Mouse (Mus musculus): ENCODE measurements at regions not wholly inside any gene's neighbourhood (a gene's known extent, or its start where the extent isn't known, plus 50 kb on each side); places are given as distances from the start of the nearest gene placed in this dataset.
"Not testable (repeated sequence)": the region's sequence is repeated elsewhere in the genome, so short reads cannot be mapped to it uniquely, and the experiment has no call there.

- ChIA-PET POLR2A (no interaction called here), CTCF (no interaction called here)
Measured at GRCm38 (mm10) chr10:99359439-99359866, 96.4 kb downstream of the Dusp6 start.

GRCm38 (mm10) chr10:99360601-99361000, 97.6 kb downstream of the Dusp6 start:
- POLR2A ChIA-PET, CTCF ChIA-PET: not testable (repeated sequence)

DNA sequence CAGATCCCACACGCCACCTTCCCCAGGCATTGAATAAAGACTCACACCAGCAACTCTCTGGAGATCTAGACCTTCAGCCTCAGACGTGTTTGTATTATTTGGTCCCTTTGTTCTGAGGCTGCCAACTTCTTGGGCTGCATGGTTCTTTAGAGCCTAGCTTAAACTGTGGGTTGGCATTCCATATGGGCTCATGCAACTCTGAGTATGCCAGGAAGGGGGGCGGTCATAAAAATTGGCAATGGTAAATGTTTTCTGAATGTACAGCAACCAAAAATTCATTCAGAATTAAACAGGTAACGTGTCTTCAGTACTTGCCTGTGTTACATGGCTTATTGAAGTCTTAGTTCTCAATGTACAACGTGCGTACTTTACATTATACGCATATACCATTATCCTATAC, 103.1 kb downstream of the Dusp6 start:
- POLR2A ChIA-PET = interaction anchor here in 1 of 4 experiments (0.5 kb wide), 1 partner anchor 232 kb away, joined by 3 read pairs; no protein-coding TSS in a partner anchor
- CTCF ChIA-PET = no interaction called here

- ChIA-PET POLR2A (no interaction called here), CTCF (no interaction called here)
Measured at GRCm38 (mm10) chr10:99367757-99368156, 104.7 kb downstream of the Dusp6 start.

- ChIA-PET POLR2A (interaction anchor here in 1 of 4 experiments (1.1 kb wide), 1 partner anchor 112 kb away, joined by 3 read pairs; the partner anchor contains the start of gene Dusp6), CTCF (no interaction called here)
Measured at GRCm38 (mm10) chr10:99375101-99375500, 112.1 kb downstream of the Dusp6 start.

DNA sequence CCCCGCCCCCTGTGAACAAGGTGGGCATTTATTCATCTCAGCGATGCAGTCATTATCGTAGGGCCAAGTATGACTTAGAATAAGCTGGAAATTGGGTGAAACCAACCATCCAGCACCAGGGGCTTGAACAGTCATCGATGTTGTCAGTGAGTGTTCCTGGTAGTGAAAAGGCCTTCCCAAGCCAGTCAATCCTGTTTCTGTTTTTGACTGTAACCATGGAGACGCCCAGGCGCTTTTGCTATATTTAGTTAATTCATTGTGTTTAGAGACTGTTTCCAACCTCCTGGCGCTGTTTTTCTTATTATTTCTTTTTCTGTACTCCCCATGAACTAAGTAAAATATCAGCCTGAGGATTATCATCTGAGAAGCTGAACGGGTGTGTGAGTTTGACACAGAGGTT, 113.4 kb downstream of the Dusp6 start:
- ChIA-PET CTCF (interaction anchor here in 2 of 4 experiments (0.5 to 0.7 kb wide), 2 partner anchors 81 to 184 kb away, joined by 3 read pairs; no protein-coding TSS in a partner anchor), POLR2A (interaction anchor here in 1 of 4 experiments (1.1 kb wide), 1 partner anchor 113 kb away, joined by 3 read pairs; the partner anchor contains the start of gene Dusp6)

GRCm38 (mm10) chr10:99377548-99377947, 114.5 kb downstream of the Dusp6 start:
- ChIA-PET POLR2A (no interaction called here), CTCF (no interaction called here)

DNA sequence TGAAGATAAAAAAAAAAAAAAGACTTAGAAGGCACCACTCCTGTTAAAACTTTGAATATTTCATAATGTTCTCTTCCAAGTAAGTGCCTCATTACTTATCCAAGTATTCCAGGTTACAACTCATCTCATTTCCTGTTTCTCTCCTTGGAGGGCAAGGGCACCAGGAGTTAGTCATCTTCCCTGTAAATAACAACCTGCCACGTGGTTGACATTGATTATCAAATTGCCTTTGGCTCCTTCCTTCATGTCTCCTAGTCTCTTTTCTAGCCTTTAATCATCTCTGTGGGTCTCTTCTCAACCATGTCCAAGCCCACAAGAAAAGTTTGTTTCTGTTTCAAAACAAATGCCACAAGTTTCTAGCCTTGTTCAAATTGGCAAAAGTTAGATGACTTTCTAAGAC, 116.1 kb downstream of the Dusp6 start:
- CTCF ChIA-PET = no interaction called here
- POLR2A ChIA-PET = interaction anchor here in 1 of 4 experiments (0.6 kb wide), 1 partner anchor 58 kb away, joined by 9 read pairs; no protein-coding TSS in a partner anchor

DNA sequence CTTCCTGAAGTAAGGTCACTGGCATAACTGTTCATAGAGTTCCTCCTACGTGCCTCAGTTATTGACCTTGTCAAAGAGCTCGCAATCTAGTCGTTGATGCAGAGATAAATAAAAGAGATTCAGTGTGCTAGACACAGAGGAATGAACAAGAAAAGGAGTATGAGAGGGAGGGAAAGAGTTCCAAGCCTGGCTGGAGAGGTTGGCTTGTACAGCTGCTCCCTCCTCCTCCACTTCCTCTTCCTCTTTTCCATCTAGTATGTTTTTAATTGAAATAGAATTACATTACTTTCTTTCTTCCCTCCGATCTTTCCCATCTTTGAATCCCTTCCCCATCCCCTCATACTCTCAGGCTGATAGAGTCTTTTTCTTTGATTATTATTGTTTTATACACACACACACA, 117.1 kb downstream of the Dusp6 start:
- ChIA-PET POLR2A (no interaction called here), CTCF (no interaction called here)

DNA sequence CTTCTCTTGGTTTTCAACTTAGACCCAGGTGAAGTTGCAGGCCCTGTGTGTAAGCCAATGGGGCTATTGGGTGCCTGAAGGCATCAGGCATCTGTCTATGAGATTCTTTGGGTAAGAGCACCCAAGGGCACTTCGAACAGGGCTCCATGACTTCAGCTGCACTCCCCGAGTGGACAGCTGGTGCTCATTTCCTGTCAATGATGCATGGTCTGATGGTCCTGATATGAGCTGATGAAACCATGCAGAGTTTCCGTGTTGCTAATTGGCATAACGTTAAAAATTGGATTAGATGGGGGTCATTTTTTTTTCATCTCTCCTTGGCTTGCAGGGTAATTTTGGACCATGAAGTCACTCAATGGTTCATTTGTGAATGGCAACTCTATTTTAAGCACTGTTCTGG, 120.0 kb downstream of the Dusp6 start:
- ChIA-PET CTCF (interaction anchor here in 2 of 4 experiments (0.7 kb wide), 3 partner anchors 86 to 220 kb away, joined by 3 to 8 read pairs (median 4); no protein-coding TSS in a partner anchor), POLR2A (no interaction called here)

DNA sequence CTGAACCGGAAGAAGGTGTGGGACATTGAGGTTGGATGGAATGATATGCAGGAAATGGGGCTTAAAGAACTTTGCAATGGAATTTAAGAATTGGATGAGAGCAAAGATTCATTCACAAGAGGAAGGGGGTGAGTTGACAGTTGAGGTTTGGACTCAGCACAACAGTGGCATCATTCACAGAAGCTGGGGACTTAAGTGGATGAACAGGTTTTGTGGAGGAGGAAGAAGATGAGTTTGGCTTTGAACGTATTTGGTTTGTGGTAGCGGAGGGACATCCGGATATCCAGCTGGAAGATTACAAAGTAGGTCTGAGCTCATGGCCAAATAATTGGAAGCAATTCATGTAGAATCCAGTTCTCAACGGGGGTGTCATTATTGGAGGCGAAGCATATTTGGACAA, 121.3 kb downstream of the Dusp6 start:
- CTCF ChIA-PET = no interaction called here
- POLR2A ChIA-PET = no interaction called here

GRCm38 (mm10) chr10:99384851-99385250, 121.8 kb downstream of the Dusp6 start:
- ChIA-PET CTCF (no interaction called here), POLR2A (no interaction called here)

- ChIA-PET CTCF (interaction anchor here in 1 of 4 experiments (0.6 kb wide), 1 partner anchor 116 kb away, joined by 5 read pairs; no protein-coding TSS in a partner anchor), POLR2A (no interaction called here)
Measured at GRCm38 (mm10) chr10:99385854-99386253, 122.8 kb downstream of the Dusp6 start.

GRCm38 (mm10) chr10:99388526-99388925, 125.5 kb downstream of the Dusp6 start:
- ChIA-PET CTCF (interaction anchor here in 2 of 4 experiments (0.5 to 0.6 kb wide), 2 partner anchors 17 to 70 kb away, joined by 4 read pairs; no protein-coding TSS in a partner anchor), POLR2A (interaction anchor here in 1 of 4 experiments (0.9 kb wide), 1 partner anchor 115 kb away, joined by 3 read pairs; no protein-coding TSS in a partner anchor)

GRCm38 (mm10) chr10:99388986-99389385, 126.0 kb downstream of the Dusp6 start:
- ChIA-PET POLR2A (interaction anchor here in 1 of 4 experiments (0.7 kb wide), 1 partner anchor 68 kb away, joined by 3 read pairs; no protein-coding TSS in a partner anchor), CTCF (interaction anchor here in 2 of 4 experiments (0.5 to 0.6 kb wide), 2 partner anchors 16 to 70 kb away, joined by 4 read pairs; no protein-coding TSS in a partner anchor)

GRCm38 (mm10) chr10:99390609-99391183, 127.7 kb downstream of the Dusp6 start:
- CTCF ChIA-PET = no interaction called here
- POLR2A ChIA-PET = no interaction called here

DNA sequence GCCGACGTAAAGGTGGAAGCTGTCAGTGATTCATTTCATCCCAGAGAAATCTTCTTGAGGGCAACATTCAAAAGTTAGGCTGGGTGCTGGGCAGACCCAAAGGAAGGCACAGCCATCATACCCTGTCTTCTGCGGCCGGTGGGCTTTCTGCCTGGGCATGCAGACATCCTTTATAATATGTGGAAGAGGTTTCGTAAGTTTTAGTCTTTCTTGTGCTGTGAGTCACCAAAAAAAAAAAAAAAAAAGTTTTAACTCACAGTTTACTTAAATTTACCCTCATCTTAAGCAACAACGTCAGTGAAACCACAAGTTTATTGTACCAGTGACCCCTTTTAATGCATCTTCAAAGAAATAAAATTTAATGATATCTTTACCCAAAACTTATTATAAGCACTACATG, 128.7 kb downstream of the Dusp6 start:
- ChIA-PET CTCF (no interaction called here), POLR2A (no interaction called here)

DNA sequence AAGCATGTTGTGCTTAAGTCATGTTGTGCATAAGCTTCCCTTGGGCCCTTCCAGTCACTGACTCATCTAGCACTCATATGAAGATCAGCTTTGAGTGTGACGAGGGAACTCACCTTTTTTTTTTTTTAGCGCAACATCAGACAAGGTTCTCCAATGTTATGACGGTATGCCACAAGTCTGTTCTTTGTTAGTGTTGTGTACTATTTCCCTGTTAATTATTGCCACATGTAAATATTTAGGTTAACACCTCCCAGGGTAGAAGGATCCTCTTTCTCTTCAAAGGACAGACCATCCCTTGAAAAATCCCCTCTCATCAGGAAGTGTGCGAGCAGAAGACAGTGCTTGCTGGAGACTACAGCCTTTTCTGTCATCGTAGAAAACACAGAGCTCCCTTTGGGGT, 129.9 kb downstream of the Dusp6 start:
- ChIA-PET CTCF (interaction anchor here in 1 of 4 experiments (0.6 kb wide), 1 partner anchor 84 kb away, joined by 4 read pairs; no protein-coding TSS in a partner anchor), POLR2A (interaction anchor here in 1 of 4 experiments (0.7 kb wide), 1 partner anchor 1139 kb away, joined by 3 read pairs; no protein-coding TSS in a partner anchor)

GRCm38 (mm10) chr10:99393523-99393922, 130.5 kb downstream of the Dusp6 start:
- CTCF ChIA-PET = no interaction called here

DNA sequence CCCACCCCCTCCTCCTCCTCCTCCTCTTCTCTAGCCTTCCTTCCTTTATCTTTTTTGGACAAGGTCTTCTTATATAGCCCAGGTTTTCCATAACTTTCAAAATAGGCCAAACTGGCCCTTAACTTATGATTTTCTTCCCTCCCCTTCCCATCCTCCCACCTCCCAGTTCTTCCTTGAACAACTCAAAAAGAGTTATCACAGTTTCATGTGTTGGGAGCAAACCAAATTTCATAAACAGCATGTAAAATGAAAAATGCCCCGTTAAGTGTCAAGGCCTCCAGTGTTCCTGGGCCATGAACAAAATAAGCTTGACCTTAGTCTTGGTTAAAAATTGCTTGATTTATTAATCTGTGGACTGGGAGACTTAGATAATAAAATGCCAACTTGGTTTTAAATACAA, 132.4 kb downstream of the Dusp6 start:
- CTCF ChIA-PET = no interaction called here

More at GRCm38 (mm10) chr10:99393523-99393922, 130.5 kb downstream of the Dusp6 start:
- POLR2A ChIA-PET = no interaction called here

DNA sequence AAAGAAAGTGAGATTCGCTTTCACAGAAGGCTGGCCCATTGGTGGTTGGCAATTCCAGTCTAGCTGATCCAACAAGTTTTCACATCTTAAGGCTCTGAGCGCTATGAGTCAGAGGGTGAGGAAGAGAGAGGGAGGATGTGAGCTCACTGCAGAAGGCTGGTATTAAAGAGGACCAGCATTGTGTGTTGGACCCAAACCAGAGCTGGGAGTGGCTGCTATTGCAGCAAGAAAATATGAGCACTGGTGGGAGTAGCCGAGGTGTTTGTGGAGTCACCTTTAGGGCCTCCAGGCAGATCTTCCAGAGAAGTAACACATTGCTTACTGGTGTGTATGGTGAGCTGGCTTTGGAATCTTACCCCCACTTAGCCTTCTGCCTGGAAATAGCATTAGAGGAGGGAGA, 133.6 kb downstream of the Dusp6 start:
- POLR2A ChIA-PET = interaction anchor here in 1 of 4 experiments (1.7 kb wide), 1 partner anchor 14 kb away, joined by 4 read pairs; no protein-coding TSS in a partner anchor
- CTCF ChIA-PET = interaction anchor here in 1 of 4 experiments (0.5 kb wide), 1 partner anchor 15 kb away, joined by 3 read pairs; no protein-coding TSS in a partner anchor

More for the DNA sequence above, 132.4 kb downstream of the Dusp6 start:
- POLR2A ChIA-PET = interaction anchor here in 1 of 4 experiments (0.6 kb wide), 1 partner anchor 757 kb away, joined by 4 read pairs; no protein-coding TSS in a partner anchor
